Mouse (Mus musculus) Muller cell, postnatal 12 days (primary cell): Measurements from ENCODE around the gene D430019H16Rik.

ENCODE experiments used
- DNase-seq: peaks from one replicate; pipeline ENCODE4 v3.0.0-alpha.2; 2015; ENCODE audit errors: inconsistent ontology term

The D430019H16Rik gene

GRCm38 (mm10) chr12:105453670-105454257 is at the start of gene D430019H16Rik:
TSS of gene D430019H16Rik (plus strand) at chr12:105453856.
- peak; percentile 73 for DNase-seq

DNA sequence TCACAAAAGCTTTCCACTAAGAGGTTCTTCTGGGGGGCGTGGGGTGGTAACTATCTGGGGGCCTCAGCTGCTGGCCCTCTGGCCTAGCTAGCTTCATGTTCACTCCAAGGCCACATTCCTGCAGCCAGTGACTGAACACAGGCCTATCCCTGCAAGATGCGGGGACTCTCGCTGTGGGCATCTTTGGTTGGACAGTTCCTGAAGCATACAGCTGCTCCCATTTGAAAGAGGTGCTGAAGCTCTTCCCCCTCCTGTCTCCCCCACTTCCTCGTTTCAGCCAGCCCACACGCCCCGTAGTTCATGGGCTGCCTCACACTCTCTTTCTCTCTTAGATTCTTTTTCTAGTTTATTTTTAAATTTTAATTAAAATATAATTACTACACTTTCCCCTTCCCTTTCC is 47.6 kb upstream of the D430019H16Rik start:
- DNase-seq: no peak

- DNase-seq: no peak
Measured at GRCm38 (mm10) chr12:105413909-105414308, 39.7 kb upstream of the D430019H16Rik start.

DNA sequence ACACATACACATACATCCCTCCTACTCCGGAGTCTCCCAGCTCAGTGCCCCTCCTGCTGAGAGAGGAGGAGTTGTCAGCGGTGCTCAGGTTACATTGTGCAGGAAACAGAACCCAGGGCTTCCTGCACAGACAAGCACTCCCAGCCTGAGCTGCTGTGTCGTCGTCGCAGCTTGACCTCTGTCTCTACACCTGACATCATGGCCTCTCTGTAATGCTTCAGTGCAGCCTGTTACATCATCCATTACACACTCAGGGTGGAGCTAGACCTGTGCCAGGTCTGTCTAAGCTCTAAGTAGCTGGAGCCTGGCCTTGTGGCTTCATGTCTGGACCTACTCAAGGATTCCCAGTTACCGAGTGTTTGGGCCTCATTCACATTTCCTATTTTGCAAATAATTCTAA is 33.2 kb upstream of the D430019H16Rik start:
- DNase-seq: no peak

GRCm38 (mm10) chr12:105426541-105426940 is 27.1 kb upstream of the D430019H16Rik start:
- DNase-seq: peak; percentile 10

DNA sequence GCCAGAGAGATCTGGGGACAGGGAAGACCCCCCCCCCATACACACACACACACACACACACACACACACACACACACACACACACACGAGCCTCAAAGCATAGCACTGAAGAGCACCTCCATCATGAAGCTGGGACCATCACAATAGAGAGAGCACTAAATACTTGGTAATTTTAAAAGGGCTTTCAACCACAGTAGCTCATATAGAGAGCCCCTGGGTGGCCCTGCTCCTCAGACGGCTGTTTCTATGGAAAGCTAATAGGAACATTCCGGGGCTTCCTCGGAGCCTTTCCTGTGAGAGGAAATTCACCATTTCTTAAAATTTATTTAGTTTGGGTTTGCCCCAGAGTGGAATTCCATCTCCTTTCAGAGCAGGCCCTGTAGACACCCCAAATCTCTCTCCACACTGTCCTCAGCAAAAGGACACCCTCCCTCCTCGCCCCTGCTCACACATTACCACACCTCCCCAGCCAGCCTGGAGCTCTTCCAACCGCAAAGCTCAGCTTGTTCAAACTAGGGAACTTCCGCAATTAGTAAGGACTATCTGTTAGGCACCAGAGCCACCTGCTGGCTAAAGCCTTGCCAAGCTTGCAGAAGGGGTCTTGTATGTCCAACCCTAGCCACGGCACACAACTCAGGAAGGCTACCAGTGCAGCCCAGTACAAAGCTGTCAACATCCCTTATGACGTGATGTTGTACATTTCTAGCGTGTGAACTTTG is 26.5 kb upstream of the D430019H16Rik start:
- DNase-seq: peak; percentile 81

DNA sequence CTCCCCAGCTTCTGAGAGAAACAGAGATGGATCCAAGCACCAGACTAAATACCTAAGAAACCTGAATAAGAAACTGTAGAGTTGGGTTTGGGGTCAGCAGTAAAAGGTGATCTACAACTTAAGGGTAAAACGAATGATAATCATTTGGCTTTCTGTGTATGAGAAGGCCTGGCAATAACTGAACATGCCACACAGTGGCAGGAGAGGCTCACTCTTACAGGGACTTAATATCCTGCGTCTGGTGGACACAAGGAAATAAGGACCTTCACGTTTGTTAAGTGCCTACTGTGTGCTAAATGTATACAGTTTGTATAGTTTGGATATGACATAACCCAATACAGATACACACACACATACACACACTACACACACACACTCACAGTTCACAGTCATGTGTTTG is 21.8 kb upstream of the D430019H16Rik start:
- no peak for DNase-seq

- no peak for DNase-seq
Measured at GRCm38 (mm10) chr12:105432807-105433206, 20.8 kb upstream of the D430019H16Rik start.

DNA sequence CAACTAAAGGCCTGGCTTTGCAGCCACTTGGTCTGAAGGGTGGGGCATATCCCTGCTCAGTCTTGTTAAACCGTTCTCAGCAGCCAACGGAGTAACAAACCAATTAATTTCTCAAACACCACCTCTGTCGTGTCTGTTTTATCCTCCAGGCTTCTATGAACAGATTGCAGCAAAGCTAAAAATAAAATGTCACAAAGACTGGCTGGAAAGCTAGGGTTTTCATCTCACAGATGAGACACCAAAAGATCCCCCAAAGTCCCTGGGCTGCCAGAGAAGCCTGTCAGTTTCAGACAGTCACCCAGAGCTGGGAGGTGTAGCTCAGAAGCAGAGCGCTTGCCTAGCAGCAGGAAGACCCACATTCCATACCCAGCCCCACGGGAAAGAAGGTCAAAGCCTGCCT is 15.4 kb upstream of the D430019H16Rik start:
- DNase-seq: no peak

DNA sequence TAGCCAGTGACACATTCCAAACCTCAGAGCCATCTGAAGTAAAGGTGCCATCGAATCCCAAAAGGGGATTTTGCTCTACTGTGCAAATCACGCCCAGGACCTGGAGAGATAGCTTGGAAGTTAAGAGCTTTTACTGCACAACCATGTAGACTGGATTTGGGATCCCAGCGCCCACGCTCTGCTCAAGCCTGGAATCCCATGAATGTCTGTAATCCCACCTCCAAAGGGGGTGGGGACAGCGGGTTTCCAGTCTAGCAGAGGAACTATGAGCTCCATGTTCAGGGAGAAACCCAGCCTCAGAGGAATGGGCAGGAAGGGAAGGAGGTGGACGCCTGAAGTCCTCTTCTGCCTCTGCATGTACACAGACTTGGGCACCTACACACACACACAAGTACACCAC is 13.7 kb upstream of the D430019H16Rik start:
- peak; percentile 28 for DNase-seq

- DNase-seq: no peak
Measured at GRCm38 (mm10) chr12:105443569-105443968, 10.1 kb upstream of the D430019H16Rik start.

DNA sequence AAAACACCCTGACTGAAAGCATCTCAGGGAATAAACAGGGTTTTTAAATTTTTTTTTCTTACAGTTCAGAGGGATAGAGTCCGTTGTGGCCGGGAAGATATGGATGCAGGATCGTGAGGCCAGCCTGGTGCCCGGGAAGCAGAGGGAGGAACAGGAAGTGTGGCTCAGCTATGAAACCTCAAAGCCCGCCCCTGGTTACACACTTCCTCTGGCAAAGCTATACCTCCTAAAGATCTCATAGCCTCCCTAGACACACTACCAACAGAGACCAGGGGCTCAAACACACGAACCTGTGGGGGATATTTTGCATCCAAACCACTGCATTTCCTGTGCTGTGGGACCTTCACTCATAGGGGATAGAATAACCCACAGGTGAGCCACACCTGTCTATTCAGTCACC is 7.9 kb upstream of the D430019H16Rik start:
- DNase-seq: no peak

GRCm38 (mm10) chr12:105449239-105449638 is 4.4 kb upstream of the D430019H16Rik start:
- no peak for DNase-seq

GRCm38 (mm10) chr12:105454258-105455062 is 804 bp downstream of the D430019H16Rik start:
- peak; percentile 32 for DNase-seq

- no peak for DNase-seq
Measured at GRCm38 (mm10) chr12:105455063-105455559, 1.5 kb downstream of the D430019H16Rik start.

DNA sequence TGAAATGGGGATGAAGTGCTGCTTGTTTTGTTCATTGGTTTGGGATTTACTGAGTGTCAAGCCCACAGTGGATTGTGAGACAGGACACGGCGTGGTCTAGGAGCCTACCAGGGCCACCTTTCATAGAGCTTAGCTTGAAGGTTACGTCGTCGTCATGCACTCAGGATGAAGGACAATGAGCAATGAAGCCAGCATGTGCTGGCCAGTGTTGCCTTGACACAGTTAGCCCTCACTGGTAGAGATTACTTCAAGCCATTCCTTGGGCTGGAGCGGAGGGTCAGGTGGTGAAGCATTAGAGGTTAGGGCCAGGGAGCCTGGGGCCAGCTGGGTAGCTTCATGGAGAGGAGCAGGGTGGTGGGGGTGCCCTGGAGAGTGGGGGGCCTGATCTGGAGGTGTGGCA is 5.1 kb downstream of the D430019H16Rik start:
- DNase-seq: no peak

GRCm38 (mm10) chr12:105461066-105461465 is 7.4 kb downstream of the D430019H16Rik start:
- DNase-seq: no peak

GRCm38 (mm10) chr12:105469026-105469425 is 15.4 kb downstream of the D430019H16Rik start:
- no peak for DNase-seq

DNA sequence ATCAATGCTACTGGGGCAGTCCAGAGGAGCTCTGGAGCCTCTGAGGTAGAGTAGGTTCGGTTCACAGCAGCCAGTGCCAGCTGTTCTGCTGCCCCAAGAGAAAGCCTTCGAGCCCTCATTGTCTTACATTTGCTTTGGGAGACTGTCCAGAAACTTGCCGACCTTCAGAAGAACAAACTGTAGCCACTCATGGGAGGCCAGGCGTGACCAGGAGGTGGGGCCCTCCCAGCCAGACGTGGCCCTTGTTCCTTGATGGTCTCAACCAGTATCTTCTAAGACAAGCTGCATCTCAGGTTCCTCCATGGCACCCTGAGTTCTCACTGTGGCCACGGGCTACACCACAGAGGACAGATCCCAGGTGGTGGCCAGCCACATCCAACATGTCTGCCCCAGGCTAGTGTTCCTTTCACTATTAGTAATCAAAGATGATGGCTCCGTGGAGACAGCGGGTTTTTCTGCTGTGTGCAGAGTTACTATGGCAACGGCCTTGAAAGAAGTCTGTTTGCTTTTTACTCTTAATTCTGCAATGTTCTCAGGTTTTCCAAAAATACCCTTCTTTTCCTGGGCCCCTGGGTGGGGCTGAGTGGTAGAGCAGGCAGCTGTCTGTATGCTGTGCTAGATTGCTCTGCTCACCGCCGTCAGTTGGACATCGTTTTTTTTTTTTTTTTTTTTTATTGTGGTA is 21.7 kb downstream of the D430019H16Rik start:
- no peak for DNase-seq

DNA sequence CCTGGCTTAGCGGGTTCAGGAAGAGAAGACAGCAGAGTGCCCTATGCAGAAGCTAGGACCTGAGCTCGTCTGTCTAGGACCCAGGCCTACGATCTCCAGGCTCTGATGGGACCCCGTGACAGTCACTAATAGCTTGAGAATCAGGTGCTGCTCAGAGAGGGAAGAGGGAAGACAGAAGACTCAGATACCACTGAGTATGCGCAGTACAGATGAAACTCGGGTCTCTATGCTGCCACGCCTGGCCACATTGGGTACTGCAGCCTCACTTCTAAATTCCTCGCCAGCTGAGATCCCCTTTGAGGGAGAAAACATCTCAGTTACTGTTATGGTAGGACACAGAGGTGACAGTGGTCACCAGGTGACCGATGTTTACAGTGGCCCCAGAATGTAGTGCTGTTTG is 22.8 kb downstream of the D430019H16Rik start:
- DNase-seq: no peak

GRCm38 (mm10) chr12:105476993-105477392 is 23.3 kb downstream of the D430019H16Rik start:
- DNase-seq: no peak

GRCm38 (mm10) chr12:105483503-105483902 is 29.8 kb downstream of the D430019H16Rik start:
- peak; percentile 40 for DNase-seq
